In genomic region chr15:100703913-100704312, GRCm38 (mm10) we compare ENCODE assay signal across 10 mouse cellular contexts. TPM values are rescaled to one million over a fixed set of nuclear protein-coding genes. Genes with fewer than 3 reads are reported as not detected.
A peak's percentile ranks its signal among the peaks of the same experiment; 100 is the strongest.
DNase-seq lines count a peak whose midpoint lies in the region; ATAC-seq and TF ChIP-seq lines count a peak whose summit lies in the region.
"Had no signal": no experiment of that assay in that cellular context is flagged by ENCODE, and none has a peak within 500 bp of the region (broad histone marks: within the 10 kb centered on the region; RNA-seq: fewer than 3 reads in every experiment).

No protein-coding gene starts in this region.

- no peak for DNase-seq in intestine, embryonic 14.5 days (ENCODE audit: low spot score)
- DNase-seq in embryonic facial prominence, embryonic 11.5 days (ENCODE audit: low spot score) = peak; percentile 36
- DNase-seq in hindbrain, embryonic 11.5 days (ENCODE audit: low spot score) = peak; percentile 18
- peak; percentile 18 for DNase-seq in midbrain, embryonic 14.5 days
- no peak for DNase-seq in adrenal gland, adult 2 months
- DNase-seq in gastrocnemius, postnatal 14 days = no peak
- DNase-seq in right cerebral cortex, postnatal 36 days (ENCODE audit: low spot score in 2 of 2) = no peak
- DNase-seq: cerebellum, adult 8-10 months; gastrocnemius, adult 2 months had no signal

- H3K9me3 ChIP-seq in intestine, embryonic 14.5 days (ENCODE audit: control insufficient read depth, low read length) = no peaks in the 10 kb centered on the region
- H3K9me3 ChIP-seq in intestine, postnatal 0 days (ENCODE audit: control insufficient read depth) = no peaks in the 10 kb centered on the region
- no peaks in the 10 kb centered on the region for H3K9me3 ChIP-seq in embryonic facial prominence, embryonic 11.5 days (replicated peaks; ENCODE audit: control insufficient read depth, low read length)
- no peaks in the 10 kb centered on the region for H3K9me3 ChIP-seq in hindbrain, embryonic 11.5 days (ENCODE audit: control insufficient read depth, low read length)
- no peaks in the 10 kb centered on the region for H3K9me3 ChIP-seq in midbrain, embryonic 14.5 days (ENCODE audit: control insufficient read depth, low read length)

- TF ChIP-seq CTCF in intestine, postnatal 0 days (IDR thresholded peaks at IDR 0.05; ENCODE audit: low read depth) = no peak

- no peak overlapping the region for H3K27ac ChIP-seq in intestine, embryonic 14.5 days (ENCODE audit: low read depth)
- no peak overlapping the region for H3K27ac ChIP-seq in intestine, postnatal 0 days (ENCODE audit: low read depth, low read length)
- no peak overlapping the region for H3K27ac ChIP-seq in embryonic facial prominence, embryonic 11.5 days (replicated peaks; ENCODE audit: low read depth, low read length)
- H3K27ac ChIP-seq in hindbrain, embryonic 11.5 days (ENCODE audit: low read depth, low read length) = no peak overlapping the region
- no peak overlapping the region for H3K27ac ChIP-seq in midbrain, embryonic 14.5 days (replicated peaks; ENCODE audit: low read depth, low read length)
- H3K27ac ChIP-seq: gastrocnemius, adult 2 months had no signal

- 0 out of 2 replicates have a peak, but pooled peaks cover 6% of the 10 kb centered on the region for H3K4me1 ChIP-seq in intestine, embryonic 14.5 days (replicated peaks; ENCODE audit: control insufficient read depth, insufficient read depth, low read length)
- no peaks in the 10 kb centered on the region for H3K4me1 ChIP-seq in intestine, postnatal 0 days (replicated peaks; ENCODE audit: control insufficient read depth, insufficient read depth, low read length)
- no peaks in the 10 kb centered on the region; the same call in 1 of the 2 replicates for H3K4me1 ChIP-seq in embryonic facial prominence, embryonic 11.5 days (ENCODE audit: control insufficient read depth, insufficient read depth, low read length)
- no peaks in the 10 kb centered on the region; the same call in 1 of the 2 replicates for H3K4me1 ChIP-seq in hindbrain, embryonic 11.5 days (replicated peaks; ENCODE audit: control insufficient read depth, insufficient read depth, low read length)
- H3K4me1 ChIP-seq in midbrain, embryonic 14.5 days (ENCODE audit: control insufficient read depth, insufficient read depth, low read length) = no peaks in the 10 kb centered on the region

- peak overlapping the region; percentile 36 for H3K4me2 ChIP-seq in intestine, embryonic 14.5 days (ENCODE audit: low read length)
- H3K4me2 ChIP-seq in intestine, postnatal 0 days (replicated peaks; ENCODE audit: low read depth) = no peak overlapping the region
- H3K4me2 ChIP-seq in embryonic facial prominence, embryonic 11.5 days (ENCODE audit: low read depth, low read length) = peak overlapping the region; percentile 33
- H3K4me2 ChIP-seq in hindbrain, embryonic 11.5 days (replicated peaks; ENCODE audit: low read depth, low read length) = no peak overlapping the region
- H3K4me2 ChIP-seq in midbrain, embryonic 14.5 days (ENCODE audit: low read length) = peak overlapping the region; percentile 32; the same call in 1 of the 2 replicates

- H3K27me3 ChIP-seq in intestine, embryonic 14.5 days (replicated peaks; ENCODE audit: control insufficient read depth, insufficient read depth, low read length) = no peaks in the 10 kb centered on the region
- no peaks in the 10 kb centered on the region for H3K27me3 ChIP-seq in intestine, postnatal 0 days (replicated peaks; ENCODE audit: control insufficient read depth, insufficient read depth, low read length)
- H3K27me3 ChIP-seq in embryonic facial prominence, embryonic 11.5 days (ENCODE audit: control insufficient read depth, insufficient read depth, low read length) = peaks cover 4% of the 10 kb centered on the region; the same call in 1 of the 2 replicates
- H3K27me3 ChIP-seq in hindbrain, embryonic 11.5 days (ENCODE audit: control insufficient read depth, insufficient read depth, low read length) = no peaks in the 10 kb centered on the region
- H3K27me3 ChIP-seq in midbrain, embryonic 14.5 days (ENCODE audit: control insufficient read depth, insufficient read depth, low read length) = no peaks in the 10 kb centered on the region

- intact Hi-C loops in gastrocnemius, postnatal 14 days (cut with DNase I; ENCODE audit: low total_unique reads) = no loop called here

- WGBS in intestine, embryonic 14.5 days = 9% methylated on average over 17 of the region's 17 CpGs
- WGBS in intestine, postnatal 0 days = 34% methylated on average over 17 of the region's 17 CpGs
- WGBS in embryonic facial prominence, embryonic 11.5 days = 6% methylated on average over 17 of the region's 17 CpGs
- 16% methylated on average over 17 of the region's 17 CpGs for WGBS in hindbrain, embryonic 11.5 days
- WGBS in midbrain, embryonic 14.5 days = 9% methylated on average over 17 of the region's 17 CpGs

- H3K4me3 ChIP-seq in intestine, embryonic 14.5 days (ENCODE audit: low read depth, low read length) = no peak overlapping the region
- no peak overlapping the region for H3K4me3 ChIP-seq in intestine, postnatal 0 days (ENCODE audit: low read depth, low read length)
- peak overlapping the region; percentile 6; the same call in 1 of the 2 replicates for H3K4me3 ChIP-seq in embryonic facial prominence, embryonic 11.5 days (ENCODE audit: low read depth, low read length)
- H3K4me3 ChIP-seq in hindbrain, embryonic 11.5 days (ENCODE audit: low read depth, low read length) = no peak overlapping the region
- no peak overlapping the region for H3K4me3 ChIP-seq in midbrain, embryonic 14.5 days (replicated peaks; ENCODE audit: low read depth, low read length)
- H3K4me3 ChIP-seq: gastrocnemius, adult 2 months had no signal

- no peaks in the 10 kb centered on the region for H3K36me3 ChIP-seq in intestine, embryonic 14.5 days (ENCODE audit: control insufficient read depth, insufficient read depth, low read length)
- H3K36me3 ChIP-seq in intestine, postnatal 0 days (ENCODE audit: control insufficient read depth, insufficient read depth) = peaks cover 16% of the 10 kb centered on the region; the same call in 1 of the 2 replicates
- H3K36me3 ChIP-seq in embryonic facial prominence, embryonic 11.5 days (replicated peaks; ENCODE audit: control insufficient read depth, insufficient read depth, low read depth, low read length) = no peaks in the 10 kb centered on the region
- H3K36me3 ChIP-seq in hindbrain, embryonic 11.5 days (ENCODE audit: control insufficient read depth, insufficient read depth, low read length) = no peaks in the 10 kb centered on the region
- H3K36me3 ChIP-seq in midbrain, embryonic 14.5 days (ENCODE audit: control insufficient read depth, insufficient read depth, low read length) = no peaks in the 10 kb centered on the region

- ATAC-seq in intestine, embryonic 14.5 days (replicated peaks; ENCODE audit: low FRiP score, low TSS enrichment, low read depth) = no peak
- ATAC-seq in intestine, postnatal 0 days = no peak
- no peak; the same call in 1 of the 2 replicates for ATAC-seq in embryonic facial prominence, embryonic 11.5 days (replicated peaks; ENCODE audit: insufficient number of reproducible peaks, low FRiP score, low TSS enrichment, low read depth)
- ATAC-seq in hindbrain, embryonic 11.5 days (ENCODE audit: low FRiP score) = no peak
- no peak for ATAC-seq in midbrain, embryonic 14.5 days (ENCODE audit: low FRiP score, low TSS enrichment)

- no peak overlapping the region for H3K9ac ChIP-seq in intestine, embryonic 14.5 days (ENCODE audit: low read length)
- no peak overlapping the region for H3K9ac ChIP-seq in intestine, postnatal 0 days (ENCODE audit: low read depth, low read length)
- peak overlapping the region; percentile 25; the same call in 1 of the 2 replicates for H3K9ac ChIP-seq in embryonic facial prominence, embryonic 11.5 days (replicated peaks; ENCODE audit: low read length)
- H3K9ac ChIP-seq in hindbrain, embryonic 11.5 days (ENCODE audit: low read depth, low read length) = no peak overlapping the region
- no peak overlapping the region; the same call in 1 of the 2 replicates for H3K9ac ChIP-seq in midbrain, embryonic 14.5 days (replicated peaks; ENCODE audit: low read length)

RNA-seq across cellular contexts. Expression of gene Cela1, which starts 16.2 kb away (rescaled TPM):
- 11.9 and 49.9 TPM in 2 replicates for polyA plus RNA-seq in intestine, embryonic 14.5 days (2014; fragmentation: Nextera tagmentation; extraction: Ambion mirVana)
- polyA plus RNA-seq in intestine, postnatal 0 days (2015; fragmentation: Nextera tagmentation; extraction: Ambion mirVana) = 37.2 and 41.1 TPM in 2 replicates
- 1.00 and 3.4 TPM in 2 replicates for polyA plus RNA-seq in embryonic facial prominence, embryonic 11.5 days (2014; fragmentation: Nextera tagmentation; extraction: Ambion mirVana)
- 0.99 and 1.7 TPM in 2 replicates for polyA plus RNA-seq in hindbrain, embryonic 11.5 days (2014; fragmentation: Nextera tagmentation; extraction: Ambion mirVana)
- 0.74 TPM in 1 of 2 replicates, not detected in the other for polyA plus RNA-seq in midbrain, embryonic 14.5 days (2014; fragmentation: Nextera tagmentation; extraction: Ambion mirVana)
- 10 to 100 TPM; 54.0 to 86.4 TPM for total RNA-seq in adrenal gland, adult 2 months (2021)
- 83.5 and 83.8 TPM in 2 replicates for polyA plus RNA-seq in adrenal gland, adult 2 months (2012; rRNA removed)
- total RNA-seq in gastrocnemius, postnatal 14 days (2021) = not detected
- total RNA-seq: gastrocnemius, adult 2 months had no signal

RNA-seq across cellular contexts. Expression of gene Galnt6, which starts 25.3 kb away (rescaled TPM):
- polyA plus RNA-seq in intestine, embryonic 14.5 days (2014; fragmentation: Nextera tagmentation; extraction: Ambion mirVana) = 1.2 and 1.4 TPM in 2 replicates
- polyA plus RNA-seq in intestine, postnatal 0 days (2015; fragmentation: Nextera tagmentation; extraction: Ambion mirVana) = 65.3 and 72.5 TPM in 2 replicates
- polyA plus RNA-seq in embryonic facial prominence, embryonic 11.5 days (2014; fragmentation: Nextera tagmentation; extraction: Ambion mirVana) = 0.08 and 0.20 TPM in 2 replicates
- 0.14 and 0.15 TPM in 2 replicates for polyA plus RNA-seq in hindbrain, embryonic 11.5 days (2014; fragmentation: Nextera tagmentation; extraction: Ambion mirVana)
- 0.14 TPM in 1 of 2 replicates, not detected in the other for polyA plus RNA-seq in midbrain, embryonic 14.5 days (2014; fragmentation: Nextera tagmentation; extraction: Ambion mirVana)
- 1 to 10 TPM; 5.1 to 7.6 TPM for total RNA-seq in adrenal gland, adult 2 months (2021)
- 1.2 and 1.3 TPM in 2 replicates for polyA plus RNA-seq in adrenal gland, adult 2 months (2012; rRNA removed)
- under 1 TPM; 0.18 to 0.33 TPM for total RNA-seq in gastrocnemius, postnatal 14 days (2021)

RNA-seq across cellular contexts. Expression of gene Bin2, which starts 34.6 kb away (rescaled TPM):
- polyA plus RNA-seq in intestine, embryonic 14.5 days (2014; fragmentation: Nextera tagmentation; extraction: Ambion mirVana) = 5.7 and 6.4 TPM in 2 replicates
- 5.8 and 7.3 TPM in 2 replicates for polyA plus RNA-seq in intestine, postnatal 0 days (2015; fragmentation: Nextera tagmentation; extraction: Ambion mirVana)
- 2.1 and 3.7 TPM in 2 replicates for polyA plus RNA-seq in embryonic facial prominence, embryonic 11.5 days (2014; fragmentation: Nextera tagmentation; extraction: Ambion mirVana)
- 4.0 and 5.5 TPM in 2 replicates for polyA plus RNA-seq in hindbrain, embryonic 11.5 days (2014; fragmentation: Nextera tagmentation; extraction: Ambion mirVana)
- 0.61 and 1.8 TPM in 2 replicates for polyA plus RNA-seq in midbrain, embryonic 14.5 days (2014; fragmentation: Nextera tagmentation; extraction: Ambion mirVana)
- total RNA-seq in adrenal gland, adult 2 months (2021) = 1 to 10 TPM; 3.1 to 4.2 TPM
- 2.8 and 3.7 TPM in 2 replicates for polyA plus RNA-seq in adrenal gland, adult 2 months (2012; rRNA removed)
- total RNA-seq in gastrocnemius, postnatal 14 days (2021) = under 1 TPM; 0.53 to 0.89 TPM

RNA-seq across cellular contexts. Expression of gene Slc4a8, which starts 57.6 kb away (rescaled TPM):
- 5.4 and 6.4 TPM in 2 replicates for polyA plus RNA-seq in intestine, embryonic 14.5 days (2014; fragmentation: Nextera tagmentation; extraction: Ambion mirVana)
- polyA plus RNA-seq in intestine, postnatal 0 days (2015; fragmentation: Nextera tagmentation; extraction: Ambion mirVana) = 1.4 and 2.8 TPM in 2 replicates
- 5.7 and 7.7 TPM in 2 replicates for polyA plus RNA-seq in embryonic facial prominence, embryonic 11.5 days (2014; fragmentation: Nextera tagmentation; extraction: Ambion mirVana)
- polyA plus RNA-seq in hindbrain, embryonic 11.5 days (2014; fragmentation: Nextera tagmentation; extraction: Ambion mirVana) = 6.6 and 9.0 TPM in 2 replicates
- polyA plus RNA-seq in midbrain, embryonic 14.5 days (2014; fragmentation: Nextera tagmentation; extraction: Ambion mirVana) = 24.2 and 32.3 TPM in 2 replicates
- total RNA-seq in adrenal gland, adult 2 months (2021) = 1 to 10 TPM; 5.0 to 7.5 TPM
- polyA plus RNA-seq in adrenal gland, adult 2 months (2012; rRNA removed) = 1.5 and 1.8 TPM in 2 replicates
- 1 to 10 TPM; 2.0 to 6.0 TPM for total RNA-seq in gastrocnemius, postnatal 14 days (2021)

Comparison
In these comparisons a context has a peak if more than half of its experiments do, and no peak if none do; other contexts are left out.
1. H3K4me2 ChIP-seq: peak in intestine, embryonic 14.5 days (single experiment), embryonic facial prominence, embryonic 11.5 days (single experiment) and midbrain, embryonic 14.5 days (single experiment); none in intestine, postnatal 0 days (single experiment) and hindbrain, embryonic 11.5 days (single experiment).
2. RNA of gene Galnt6, which starts 25.3 kb away (polyA plus RNA-seq): 65.3 to 72.5 TPM in intestine, postnatal 0 days; 1.2 to 1.4 TPM in intestine, embryonic 14.5 days, 1.2 to 1.3 TPM in adrenal gland, adult 2 months, 0.14 to 0.15 TPM in hindbrain, embryonic 11.5 days, 0.14 TPM in midbrain, embryonic 14.5 days and 0.08 to 0.20 TPM in embryonic facial prominence, embryonic 11.5 days; every median in the first group is over 10 times any median in the second.
3. DNase-seq: peak in embryonic facial prominence, embryonic 11.5 days (single experiment), hindbrain, embryonic 11.5 days (single experiment) and midbrain, embryonic 14.5 days (single experiment); none in intestine, embryonic 14.5 days (single experiment), adrenal gland, adult 2 months (single experiment), gastrocnemius, postnatal 14 days (single experiment) and right cerebral cortex, postnatal 36 days (0 of 2).